Mouse (Mus musculus) megakaryocyte, embryonic 14.5 days (primary cell): ENCODE results near the gene Rab15. TPM values are rescaled to one million over a fixed set of nuclear protein-coding genes. Genes with fewer than 3 reads are reported as not detected.

Source experiments
- H3K27me3 ChIP-seq: replicated peaks from 2 replicates; pipeline ENCODE3; 2012; ENCODE audit warnings: inconsistent platforms
- H3K36me3 ChIP-seq: replicated peaks from 2 replicates; pipeline ENCODE3; 2012; ENCODE audit warnings: low read length, inconsistent platforms, mixed read lengths
- H3K4me1 ChIP-seq: 2 replicates; pipeline ENCODE4 v1.6.1; 2012; ENCODE audit warnings: inconsistent platforms
- H3K4me3 ChIP-seq: replicated peaks from 2 replicates; pipeline ENCODE3; 2012; ENCODE audit warnings: moderate library complexity, mild to moderate bottlenecking, inconsistent platforms
- H3K9me3 ChIP-seq: 2 replicates; pipeline ENCODE4 v1.6.1; 2012; ENCODE audit warnings: inconsistent platforms
- FLI1 ChIP-seq: IDR thresholded peaks from 2 replicates; pipeline ENCODE4 v1.6.1; 2012; ENCODE audit warnings: low read length, inconsistent platforms, mixed read lengths
- GATA1 ChIP-seq: IDR thresholded peaks from 3 replicates; pipeline ENCODE4 v1.6.1; 2012; ENCODE audit warnings: mixed read lengths, low read length, inconsistent platforms, borderline replicate concordance
- polyA plus RNA-seq: library from polyadenylated mRNA; stranded (reverse); fragments of >175 nt; gene quantifications from 2 replicates; pipeline ENCODE4 v1.2.3, GENCODE M21; 2012; ENCODE audit warnings: low replicate concordance; ENCODE audit not compliant: insufficient read depth

The Rab15 gene
- polyA plus RNA-seq, 1 experiment = not detected

DNA sequence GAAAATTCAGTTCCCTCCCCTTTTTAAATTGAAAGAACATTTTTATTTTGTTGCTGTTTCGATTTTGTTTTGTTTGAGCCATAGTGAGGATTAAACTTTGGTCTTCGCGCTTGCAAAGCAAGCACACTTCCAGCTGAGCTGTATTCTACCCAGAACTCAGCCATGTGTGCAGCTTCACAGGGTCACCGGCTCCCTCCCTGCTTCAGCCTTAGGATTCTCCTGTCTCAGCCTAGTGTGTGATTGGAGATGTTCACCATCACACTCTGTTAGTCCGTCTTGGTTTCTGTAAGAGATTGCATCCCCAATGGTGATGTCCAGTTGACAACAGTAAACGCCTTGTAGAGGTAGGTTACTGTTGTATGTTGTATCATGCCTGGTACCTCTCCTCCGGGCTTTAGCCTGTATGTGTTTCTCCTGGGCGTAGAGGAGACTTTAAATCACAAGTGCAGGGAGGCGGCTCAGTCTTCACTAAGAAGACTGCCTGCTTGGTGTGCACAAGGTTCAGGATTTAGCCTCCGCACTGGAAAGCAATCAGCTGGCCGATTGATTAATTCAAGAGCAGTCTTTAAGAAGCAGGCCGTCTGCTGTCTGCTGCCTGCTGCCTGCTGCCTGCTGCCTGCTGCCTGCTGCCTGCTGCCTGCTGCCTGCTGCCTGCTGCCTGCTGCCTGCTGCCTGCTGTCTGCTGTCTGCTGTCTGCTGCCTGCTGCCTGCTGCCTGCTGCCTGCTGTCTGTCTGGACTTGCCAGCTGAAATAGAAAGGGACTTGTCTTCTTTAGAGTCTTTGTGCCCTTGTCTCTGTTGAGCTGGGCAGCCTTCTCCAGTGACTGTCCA is 41.9 kb downstream of the Rab15 start:
- Histone ChIP-seq H3K4me1 (peaks cover 25% of the 10 kb centered on the region), H3K27me3 (no peaks in the 10 kb centered on the region), H3K4me3 (no peak overlapping the region), H3K9me3 (no peaks in the 10 kb centered on the region), H3K36me3 (peaks cover 51% of the 10 kb centered on the region)
- TF ChIP-seq FLI1 = no peak
- TF ChIP-seq GATA1 = no peak

DNA sequence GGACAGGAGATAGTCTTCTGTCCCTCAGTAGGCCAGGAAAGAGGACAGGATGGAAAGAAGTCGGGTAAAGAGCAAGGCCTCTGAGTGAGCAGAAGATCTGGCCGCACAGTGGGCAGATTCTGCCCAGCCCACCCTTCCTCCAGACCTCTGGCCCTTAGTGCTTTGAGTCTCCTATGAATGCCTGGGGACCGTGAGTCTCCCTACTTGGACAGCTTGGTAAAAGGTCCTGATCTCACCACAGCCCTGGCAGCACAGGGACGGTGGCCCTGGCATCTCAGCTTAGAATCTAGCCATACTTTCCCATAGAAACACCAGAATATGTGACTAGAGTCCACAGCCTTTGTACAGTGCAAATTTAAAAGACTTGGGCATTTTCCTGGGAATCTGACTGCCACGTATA is 42.8 kb downstream of the Rab15 start:
- H3K4me1 ChIP-seq = peaks cover 26% of the 10 kb centered on the region
- no peak overlapping the region for H3K4me3 ChIP-seq
- H3K36me3 ChIP-seq = peaks cover 60% of the 10 kb centered on the region
- TF ChIP-seq FLI1 (no peak), GATA1 (no peak)
- no peaks in the 10 kb centered on the region for H3K27me3 ChIP-seq
- no peaks in the 10 kb centered on the region for H3K9me3 ChIP-seq

DNA sequence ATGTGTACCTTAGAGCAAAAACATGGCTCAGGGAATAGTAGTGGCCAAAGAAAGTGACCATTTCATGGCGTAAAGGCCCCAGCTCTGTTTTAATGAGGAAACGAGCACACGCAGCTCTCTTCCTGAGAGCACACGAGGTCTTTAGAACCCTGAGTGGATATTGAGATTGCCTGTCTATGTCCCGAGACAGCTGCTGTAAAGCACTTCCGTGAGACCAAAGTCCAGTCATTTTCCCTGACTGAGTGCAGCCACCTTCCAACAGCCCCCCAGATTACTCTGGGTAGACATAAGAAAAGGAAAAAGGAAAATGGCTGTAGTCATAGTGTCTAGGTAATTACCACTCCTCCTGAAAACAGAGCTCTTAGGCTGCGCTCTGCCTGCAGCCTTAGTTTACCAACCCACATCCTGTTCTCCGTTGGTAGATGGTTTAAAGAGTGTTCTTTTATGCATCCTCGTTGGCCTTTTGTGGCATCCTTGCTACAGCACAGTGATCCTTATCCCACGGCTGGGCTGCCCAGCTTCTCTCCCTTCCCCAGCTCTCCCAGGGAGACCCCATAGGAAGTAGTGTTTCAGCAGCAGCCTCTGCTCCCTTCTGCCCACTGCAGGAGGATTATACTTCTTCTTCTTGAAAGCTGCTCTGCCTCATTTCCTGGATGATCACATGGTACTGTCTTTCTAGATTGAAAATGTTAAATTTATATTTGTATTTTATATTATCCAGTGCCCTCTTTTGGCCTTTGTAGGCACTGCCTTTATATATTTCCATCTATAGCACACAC is 44.2 kb downstream of the Rab15 start:
- Histone ChIP-seq H3K9me3 (no peaks in the 10 kb centered on the region), H3K27me3 (no peaks in the 10 kb centered on the region), H3K4me3 (no peak overlapping the region), H3K36me3 (peaks cover 57% of the 10 kb centered on the region), H3K4me1 (peaks cover 34% of the 10 kb centered on the region)
- TF ChIP-seq GATA1 (no peak), FLI1 (no peak)

DNA sequence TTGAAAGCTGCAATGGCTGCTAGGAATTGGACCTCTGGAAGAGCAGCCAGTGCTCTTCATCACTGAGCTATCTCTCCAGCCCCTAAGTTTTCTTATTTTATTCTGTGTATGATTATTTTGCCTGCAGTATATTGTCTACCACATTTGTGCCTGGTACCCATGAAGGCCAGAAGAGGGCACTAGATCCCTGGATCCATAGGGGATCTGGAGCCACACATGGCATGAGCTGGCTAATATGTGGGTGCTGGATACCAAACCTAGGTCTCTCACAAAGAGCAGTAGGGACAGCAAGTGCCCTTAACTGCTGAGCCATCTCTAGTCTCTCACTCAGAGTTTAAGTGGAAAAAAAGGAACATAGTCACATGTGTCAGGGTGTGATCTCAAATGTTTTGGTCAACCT is 44.9 kb downstream of the Rab15 start:
- Histone ChIP-seq H3K4me1 (peaks cover 34% of the 10 kb centered on the region), H3K36me3 (peaks cover 63% of the 10 kb centered on the region)
- TF ChIP-seq FLI1 = no peak
- no peak for TF ChIP-seq GATA1

DNA sequence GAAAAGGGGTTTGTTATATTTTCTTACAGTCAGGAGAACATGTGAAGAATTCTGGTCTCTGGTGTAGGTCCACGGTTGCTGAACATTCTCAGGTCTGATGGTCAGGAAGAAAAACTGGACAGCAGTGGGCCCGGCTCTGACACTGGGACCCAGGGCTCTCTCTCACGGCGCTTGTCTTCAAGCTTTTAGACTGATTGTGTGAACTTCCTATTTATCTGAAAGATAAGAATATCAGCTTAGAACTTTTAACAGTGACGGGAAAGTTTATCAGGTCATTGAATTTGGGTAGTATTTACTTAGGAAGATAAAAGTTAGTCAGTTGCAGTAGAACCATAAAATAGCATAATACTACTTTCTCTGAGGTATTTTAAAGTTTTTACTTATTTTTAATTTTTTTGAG is 45.8 kb downstream of the Rab15 start:
- peaks cover 58% of the 10 kb centered on the region for H3K36me3 ChIP-seq
- TF ChIP-seq GATA1 = no peak
- no peak for TF ChIP-seq FLI1
- peaks cover 31% of the 10 kb centered on the region for H3K4me1 ChIP-seq
- no peaks in the 10 kb centered on the region for H3K9me3 ChIP-seq
- H3K4me3 ChIP-seq = no peak overlapping the region
- H3K27me3 ChIP-seq = no peaks in the 10 kb centered on the region

More for the DNA sequence above, 44.9 kb downstream of the Rab15 start:
- no peaks in the 10 kb centered on the region for H3K9me3 ChIP-seq
- no peaks in the 10 kb centered on the region for H3K27me3 ChIP-seq
- no peak overlapping the region for H3K4me3 ChIP-seq

DNA sequence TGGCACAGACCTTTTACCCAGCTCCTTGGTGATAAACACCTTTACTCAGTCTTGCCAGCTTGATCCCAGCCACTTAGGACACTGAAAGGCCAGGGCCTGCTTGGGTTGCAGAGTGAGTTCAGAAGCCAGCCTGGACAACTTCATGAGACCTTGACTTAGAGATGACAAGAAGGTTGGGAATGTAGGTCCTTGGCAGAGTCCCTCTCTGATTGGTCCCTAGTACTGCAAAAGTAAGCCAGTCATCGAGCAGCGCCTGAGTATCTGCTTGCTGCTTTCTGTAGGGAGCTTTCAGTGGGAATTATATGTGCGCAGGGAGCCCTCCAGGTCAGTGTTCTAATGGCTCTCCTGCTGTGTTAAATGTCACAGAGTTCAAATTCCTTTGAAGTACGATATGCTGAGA is 47.6 kb downstream of the Rab15 start:
- Histone ChIP-seq H3K36me3 (peaks cover 53% of the 10 kb centered on the region), H3K4me1 (peaks cover 31% of the 10 kb centered on the region), H3K4me3 (no peak overlapping the region), H3K27me3 (no peaks in the 10 kb centered on the region), H3K9me3 (no peaks in the 10 kb centered on the region)
- no peak for TF ChIP-seq GATA1
- no peak for TF ChIP-seq FLI1

DNA sequence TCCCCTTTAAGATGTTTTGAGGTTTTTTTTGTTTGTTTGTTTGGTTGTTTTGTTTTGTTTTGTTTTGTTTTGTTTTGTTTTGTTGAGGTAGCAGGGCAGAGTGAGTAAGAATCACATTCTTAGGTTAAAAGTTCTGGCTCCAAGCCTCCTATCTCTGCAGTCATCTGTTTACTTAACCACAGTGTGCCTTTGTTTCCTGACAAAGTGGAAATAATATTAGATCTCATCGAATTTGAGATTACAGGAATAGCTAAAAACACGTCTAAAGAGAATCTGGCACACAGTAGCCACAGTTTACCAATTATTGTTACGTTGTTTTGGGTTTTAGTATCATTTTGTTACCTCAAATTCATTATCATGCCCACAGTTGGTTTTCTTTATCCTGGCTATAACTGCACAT is 48.1 kb downstream of the Rab15 start:
- Histone ChIP-seq H3K4me3 (no peak overlapping the region), H3K27me3 (no peaks in the 10 kb centered on the region), H3K4me1 (peaks cover 31% of the 10 kb centered on the region), H3K9me3 (no peaks in the 10 kb centered on the region), H3K36me3 (peaks cover 52% of the 10 kb centered on the region)
- TF ChIP-seq FLI1 (no peak), GATA1 (no peak)

DNA sequence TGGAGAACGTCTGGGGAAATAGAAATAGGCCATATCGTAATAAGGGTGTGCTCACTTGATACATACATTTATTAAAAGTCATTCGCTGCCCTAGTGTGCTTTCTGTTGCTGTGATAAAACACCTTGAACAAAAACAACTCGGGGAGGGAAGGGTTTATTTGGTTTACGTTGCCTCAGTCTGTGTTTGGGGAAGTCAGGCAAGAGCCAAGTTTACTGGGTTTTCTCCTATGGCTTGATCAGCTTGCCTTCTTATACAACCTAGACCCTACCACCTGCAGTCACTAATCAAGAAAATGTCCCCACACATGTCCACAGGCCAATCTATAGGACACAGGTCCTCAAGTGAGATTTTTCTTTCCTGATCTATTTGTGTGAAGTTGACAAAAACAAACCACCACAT is 51.2 kb downstream of the Rab15 start:
- peaks cover 31% of the 10 kb centered on the region for H3K4me1 ChIP-seq
- TF ChIP-seq FLI1 (no peak), GATA1 (no peak)

DNA sequence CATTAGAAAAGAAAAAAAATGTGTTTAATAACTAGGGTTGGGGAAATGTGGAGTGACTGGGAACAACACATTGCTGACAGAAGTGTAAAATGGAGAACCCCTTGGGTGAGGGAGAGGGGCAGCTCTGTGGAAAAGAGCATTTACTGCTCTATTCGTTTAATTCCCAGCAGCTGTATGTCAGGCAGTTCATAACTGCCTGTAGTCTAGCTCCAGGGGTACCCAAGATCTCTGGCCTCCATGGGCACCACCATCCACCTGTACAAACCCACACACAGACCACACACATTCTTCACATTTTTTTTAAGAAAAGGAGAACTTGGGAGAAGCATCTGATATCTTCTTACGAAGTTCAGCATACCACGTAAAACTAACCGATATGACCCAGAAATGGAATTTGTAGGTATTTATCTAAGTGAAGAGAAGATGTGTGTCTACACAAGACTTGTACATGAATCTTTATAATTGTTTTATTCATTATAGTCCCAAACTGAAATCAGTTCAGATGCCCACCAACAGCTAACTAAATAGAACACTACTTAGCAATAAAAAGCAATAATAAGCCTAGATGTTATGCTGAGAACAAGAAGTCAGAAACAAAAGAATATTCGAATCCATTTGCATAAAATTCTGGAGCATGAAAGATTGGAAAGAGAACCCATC is 51.7 kb downstream of the Rab15 start:
- Histone ChIP-seq H3K36me3 (peaks cover 30% of the 10 kb centered on the region), H3K9me3 (no peaks in the 10 kb centered on the region), H3K4me1 (peaks cover 36% of the 10 kb centered on the region), H3K27me3 (no peaks in the 10 kb centered on the region), H3K4me3 (no peak overlapping the region)
- no peak for TF ChIP-seq FLI1
- TF ChIP-seq GATA1 = no peak

More for the DNA sequence above, 51.2 kb downstream of the Rab15 start:
- Histone ChIP-seq H3K9me3 (no peaks in the 10 kb centered on the region), H3K27me3 (no peaks in the 10 kb centered on the region), H3K36me3 (peaks cover 34% of the 10 kb centered on the region), H3K4me3 (no peak overlapping the region)
